Mouse (Mus musculus): ENCODE data around the gene Fosb. TPM values are rescaled to one million over a fixed set of nuclear protein-coding genes. Genes with fewer than 3 reads are reported as not detected.
A peak's percentile ranks its signal among the peaks of the same experiment; 100 is the strongest.
"Not testable (repeated sequence)": the region's sequence is repeated elsewhere in the genome, so short reads cannot be mapped to it uniquely, and the experiment has no call there.

Gene Fosb
- total RNA-seq, 4 experiments from 2014 or later = 1.2 to 9.8 (median 5.1) TPM

DNA sequence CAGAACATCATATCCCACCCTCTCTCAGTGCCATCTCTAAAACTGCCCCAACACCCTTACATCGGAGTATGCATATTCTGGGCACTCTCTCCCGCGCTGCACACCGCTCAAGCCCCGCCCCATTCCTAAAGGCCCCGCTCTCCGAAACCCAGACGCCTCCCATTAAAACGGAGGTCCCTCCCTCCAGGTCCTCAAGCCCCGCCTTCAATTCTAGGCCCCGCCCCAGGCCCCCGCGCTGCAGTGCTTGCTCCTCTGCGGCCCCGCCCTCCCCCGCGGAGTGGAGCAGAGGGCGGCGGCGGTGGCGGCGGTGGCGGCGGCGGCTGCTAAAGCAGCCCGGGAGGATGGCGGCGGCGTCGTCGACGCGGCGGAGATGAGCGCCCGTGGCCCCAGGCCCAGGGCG, 27.5 kb downstream of the Fosb start, which contains the start of gene Rtn2:
TSS of gene Rtn2 (plus strand) at position 240 of the 400 bp plus-strand sequence.
- DNase-seq (ENCODE audit: low spot score) = no peak

DNA sequence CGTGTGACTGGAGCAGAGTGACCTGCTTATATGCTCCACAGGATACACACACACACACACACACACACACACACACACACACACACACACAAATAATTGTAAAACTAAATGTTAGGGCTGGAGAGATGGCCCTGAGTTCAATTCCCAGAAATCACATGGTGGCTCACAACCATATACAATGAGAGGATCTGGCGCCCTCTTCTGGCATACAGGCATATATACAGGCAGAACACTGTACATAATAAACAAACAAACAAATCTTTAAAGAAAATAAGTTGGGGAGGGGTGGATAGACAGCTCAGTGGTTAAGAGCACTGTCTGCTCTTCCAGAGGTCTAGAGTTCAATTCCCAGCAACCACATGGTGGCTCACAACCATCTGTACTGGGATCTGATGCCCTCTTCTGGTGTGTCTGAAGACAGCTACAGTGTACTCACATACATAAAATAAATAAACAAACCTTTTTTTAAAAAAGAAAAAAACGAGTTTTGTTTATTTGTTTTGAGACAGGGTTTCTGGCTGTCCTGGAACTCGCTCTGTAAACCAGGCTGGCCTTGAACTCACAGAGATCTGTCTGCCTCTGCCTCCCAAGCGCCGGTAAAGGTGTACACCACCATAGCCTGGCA, 28.1 kb downstream of the Fosb start:
- DNase-seq (ENCODE audit: low spot score) = not testable (repeated sequence)

DNA sequence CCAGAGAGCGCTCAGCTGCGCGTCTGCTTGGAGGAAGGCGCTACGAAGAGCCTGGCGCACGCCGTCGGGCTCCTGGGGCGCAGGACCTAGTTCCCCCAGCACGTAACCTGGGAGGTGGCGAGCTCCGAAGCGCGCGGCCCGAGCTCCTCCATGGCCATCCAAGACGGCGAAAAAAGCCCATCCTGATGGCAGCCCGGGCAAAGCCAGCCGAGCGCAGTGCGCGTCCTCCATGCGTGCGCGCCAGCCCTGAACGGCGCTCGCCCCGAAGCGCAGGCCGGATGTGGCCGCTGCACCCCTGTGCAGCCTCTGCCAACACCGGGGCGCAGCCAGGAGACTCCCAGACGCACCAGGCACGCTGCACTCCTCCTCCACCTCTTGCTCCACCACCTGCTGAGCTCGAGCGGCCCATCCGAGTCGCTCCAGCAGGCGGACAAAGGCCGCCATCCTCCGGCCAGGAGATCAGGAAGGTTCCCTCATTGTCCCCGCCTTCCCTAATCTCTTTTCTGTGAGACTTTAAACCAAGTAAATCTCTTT, 30.2 kb downstream of the Fosb start, which contains the start of gene Ppm1n:
TSS of gene Ppm1n (minus strand) at position 484 of the 534 bp plus-strand sequence.
- no peak for DNase-seq (ENCODE audit: low spot score)

DNA sequence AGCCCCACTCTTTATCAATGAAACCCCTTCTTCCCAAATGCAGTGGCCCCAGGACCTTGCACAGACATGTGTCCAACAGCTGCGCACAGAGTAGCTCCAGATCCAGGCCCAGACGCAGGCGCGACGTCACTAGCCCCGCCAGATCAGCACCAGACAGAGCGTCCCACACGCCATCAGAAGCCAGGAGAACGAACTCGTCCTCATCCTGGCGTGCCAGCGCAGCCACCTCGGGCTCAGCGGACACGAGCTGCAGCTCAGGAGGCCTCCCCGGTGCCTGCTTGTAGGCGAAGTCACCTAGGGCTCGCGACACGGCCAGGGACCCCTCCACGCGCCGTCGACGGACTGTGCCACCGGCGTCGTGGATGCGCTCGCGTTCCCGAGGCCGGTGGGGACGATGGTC, 30.8 kb downstream of the Fosb start:
- DNase-seq (ENCODE audit: low spot score) = no peak

DNA sequence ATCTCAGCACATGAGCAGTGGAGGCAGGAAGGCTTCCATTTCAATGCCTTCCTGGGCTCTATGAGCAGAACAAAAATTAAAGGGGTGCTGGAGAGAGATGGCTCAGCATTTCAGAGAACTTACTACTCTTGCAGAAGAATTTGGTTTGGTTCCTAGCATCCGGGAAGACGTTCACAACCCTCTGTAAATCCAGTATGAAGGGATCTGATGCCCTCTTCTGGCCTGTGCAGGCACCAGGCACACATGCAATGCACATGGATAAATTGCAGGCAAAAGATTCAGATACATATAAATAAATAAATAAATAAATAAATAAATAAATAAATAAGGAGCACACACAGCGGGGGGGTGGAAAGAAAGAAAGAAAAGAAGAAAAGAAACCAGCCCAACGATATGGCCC, 33.6 kb downstream of the Fosb start:
- DNase-seq (ENCODE audit: low spot score) = no peak

DNA sequence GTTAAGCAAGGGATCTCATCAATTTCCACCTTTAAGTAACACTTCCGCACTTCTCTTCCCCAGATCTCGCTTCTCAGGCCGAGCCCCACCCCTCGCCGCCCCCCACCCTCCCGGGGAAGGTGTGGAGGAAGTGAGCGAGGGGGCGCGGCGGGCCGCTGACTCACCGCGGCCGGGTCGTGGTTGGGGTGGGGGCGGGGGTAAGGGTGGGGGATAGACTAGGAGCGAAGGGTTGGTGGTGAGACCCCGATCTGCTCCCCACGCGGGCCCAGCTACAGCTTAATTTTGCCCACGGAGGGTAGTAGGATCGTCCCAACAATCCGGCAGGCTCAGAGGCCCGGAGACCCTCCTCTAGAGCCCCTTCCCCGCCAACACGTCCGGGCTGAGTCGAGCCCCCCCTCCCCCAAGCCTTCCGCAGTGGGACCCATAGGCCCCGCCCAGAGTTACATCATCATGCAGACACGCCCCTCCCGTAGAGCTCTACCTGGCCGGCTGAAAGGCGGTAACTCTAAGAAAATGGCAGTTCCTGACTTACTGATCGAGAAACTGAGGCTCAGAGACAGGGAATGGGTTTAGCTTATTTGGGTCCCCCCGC, 37.6 kb downstream of the Fosb start:
- DNase-seq (ENCODE audit: low spot score) = peak; percentile 53

DNA sequence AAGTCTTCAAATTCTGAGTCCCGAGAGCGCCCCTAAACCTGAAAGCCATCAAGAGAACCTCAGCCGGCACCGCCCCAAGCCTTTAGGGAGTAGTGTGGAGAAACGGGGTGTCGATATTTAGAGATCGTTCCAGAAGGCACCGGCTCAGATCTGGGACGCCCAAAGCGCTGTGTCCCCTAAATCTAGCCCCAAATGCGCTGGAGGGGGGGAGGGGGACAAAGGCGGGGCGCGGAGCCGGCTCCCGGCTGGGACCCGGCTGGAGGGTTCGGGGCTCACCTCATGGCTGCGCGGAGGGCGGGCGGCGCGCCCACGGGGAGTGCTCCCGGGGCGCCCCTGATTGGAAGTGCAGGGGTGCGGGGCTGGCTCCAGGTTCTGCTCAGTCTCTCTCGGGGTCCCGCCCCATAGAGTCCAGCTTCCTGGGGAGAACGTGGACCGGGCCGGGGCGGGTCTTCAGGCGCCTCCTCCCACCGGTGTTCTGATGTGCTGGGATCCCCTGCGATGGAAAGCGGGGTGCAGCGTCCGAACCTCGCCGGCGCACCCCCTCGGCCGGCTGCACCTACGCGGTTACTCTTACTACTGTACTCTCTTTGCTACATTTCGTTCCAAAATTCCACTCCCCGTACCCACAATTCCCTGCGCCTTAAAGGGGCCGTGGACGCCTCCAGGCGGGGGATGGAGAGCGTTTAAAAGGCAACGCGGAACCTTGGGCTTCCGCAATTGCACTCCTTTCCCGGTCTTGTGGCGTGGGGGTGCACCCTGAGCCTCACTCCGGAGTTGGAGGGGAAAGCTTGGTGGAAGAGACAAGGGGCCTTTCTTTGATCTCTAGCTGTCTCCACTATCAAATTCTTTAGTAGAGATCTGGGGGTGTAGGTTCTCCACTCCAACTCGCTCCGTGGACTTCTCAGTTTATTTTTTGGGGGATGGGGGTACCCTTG, 38.3 kb downstream of the Fosb start, which contains the start of gene Vasp:
TSS of gene Vasp (minus strand) at position 580 of the 935 bp plus-strand sequence.
- DNase-seq (ENCODE audit: low spot score) = peak; percentile 95

DNA sequence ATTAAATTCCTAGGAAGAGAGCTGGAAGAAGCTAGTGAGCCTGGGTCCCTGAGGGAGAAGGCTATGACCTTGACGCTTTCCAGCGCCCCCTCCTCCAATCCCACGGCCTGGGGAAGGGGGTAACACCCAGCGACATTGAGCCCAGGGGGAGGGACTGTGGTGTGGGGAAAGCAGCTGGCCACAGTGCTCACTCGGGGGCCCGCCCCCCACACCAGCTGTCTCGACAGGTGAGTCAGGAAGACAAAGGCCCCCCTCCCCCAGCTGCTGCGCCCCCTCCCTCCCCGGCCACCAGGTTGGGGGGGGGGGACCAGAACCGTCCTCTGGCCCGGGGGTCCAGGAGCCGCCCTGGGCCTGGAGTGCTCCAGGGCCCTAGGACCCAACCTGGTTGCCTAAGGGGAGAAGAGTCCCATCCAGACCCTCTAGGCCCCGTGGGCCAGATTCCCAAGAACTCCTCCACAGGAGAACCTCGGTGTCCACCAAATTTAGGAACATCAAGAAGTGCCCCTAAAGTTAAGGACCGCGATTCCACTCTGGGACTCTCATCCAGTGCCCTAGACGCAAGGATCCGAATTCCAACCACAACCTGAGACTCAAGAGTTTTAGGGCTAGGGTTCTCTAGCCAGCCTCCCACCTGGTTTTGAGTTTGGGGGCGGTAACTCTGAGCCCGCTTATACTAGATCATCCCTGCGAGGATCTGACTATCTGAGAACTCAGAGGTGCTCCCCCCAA, 39.2 kb downstream of the Fosb start:
- DNase-seq (ENCODE audit: low spot score) = peak; percentile 22

DNA sequence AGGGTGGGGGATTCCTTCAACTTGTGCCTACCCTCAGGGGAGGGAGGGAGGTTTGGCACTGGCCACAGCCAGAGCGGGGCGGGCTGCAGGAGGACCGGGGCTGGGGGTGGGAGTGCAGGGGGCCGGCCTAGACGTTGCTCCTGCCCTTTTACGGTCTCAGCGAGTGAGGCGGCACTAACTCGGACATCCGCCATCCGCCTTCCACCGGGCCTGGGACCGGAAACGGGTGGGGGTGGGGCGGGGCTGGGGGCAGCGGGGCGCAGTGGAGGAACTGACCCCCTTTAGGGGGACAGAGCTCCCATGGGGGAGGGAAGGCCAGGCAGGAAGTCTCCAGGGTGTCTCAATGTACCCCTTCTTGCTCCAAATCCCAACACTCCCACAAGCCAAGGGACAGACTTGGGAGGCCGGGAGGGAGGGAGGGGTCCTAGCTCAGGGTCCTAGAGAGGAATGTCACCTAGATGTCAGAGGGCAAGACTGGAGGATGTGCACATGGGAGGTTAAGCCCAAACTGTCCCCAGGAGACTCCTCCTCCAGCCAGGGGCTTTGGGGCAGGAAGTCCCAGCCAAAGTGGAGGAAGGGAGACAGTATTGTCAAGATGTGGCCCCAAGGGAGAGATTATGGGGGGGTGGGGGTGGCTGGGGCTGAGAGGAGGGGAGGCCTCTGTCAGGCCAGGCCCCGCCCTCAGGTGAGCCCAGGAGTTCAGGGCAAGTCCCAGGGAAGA, 40.0 kb downstream of the Fosb start:
- peak; percentile 67 for DNase-seq (ENCODE audit: low spot score)

DNA sequence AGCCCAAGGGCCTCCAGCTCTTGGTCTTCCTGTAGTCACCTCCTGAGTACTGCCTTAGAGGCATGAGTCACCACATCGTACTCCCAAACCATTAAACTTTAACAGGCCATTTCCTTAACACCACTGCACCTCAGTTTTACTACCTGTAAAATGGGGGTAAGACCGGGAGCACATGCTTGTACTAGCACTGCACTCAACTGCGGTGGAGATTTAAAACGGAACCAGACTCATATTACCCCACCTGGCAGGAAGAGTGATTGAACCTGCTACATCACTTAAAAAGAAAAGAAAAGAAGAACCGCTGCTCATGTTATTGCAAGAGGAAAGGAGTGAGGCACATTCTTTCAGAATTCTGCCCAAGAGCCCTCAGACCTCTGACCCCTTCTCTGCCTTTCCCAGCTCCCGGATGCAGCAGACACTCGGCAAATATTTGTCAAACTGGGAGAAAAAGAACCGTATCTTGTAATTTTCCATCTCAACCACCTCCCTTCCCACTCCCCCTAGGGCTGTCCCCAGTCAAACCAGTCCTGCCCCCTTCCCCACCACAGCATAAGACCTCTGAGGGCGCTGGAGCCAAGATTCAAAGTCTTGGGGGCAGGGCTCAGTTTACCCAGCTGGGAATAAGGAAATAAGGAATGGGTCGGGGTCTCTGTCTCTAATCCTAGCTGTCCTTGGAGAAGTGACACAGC, 40.7 kb downstream of the Fosb start:
- DNase-seq (ENCODE audit: low spot score) = peak; percentile 17

DNA sequence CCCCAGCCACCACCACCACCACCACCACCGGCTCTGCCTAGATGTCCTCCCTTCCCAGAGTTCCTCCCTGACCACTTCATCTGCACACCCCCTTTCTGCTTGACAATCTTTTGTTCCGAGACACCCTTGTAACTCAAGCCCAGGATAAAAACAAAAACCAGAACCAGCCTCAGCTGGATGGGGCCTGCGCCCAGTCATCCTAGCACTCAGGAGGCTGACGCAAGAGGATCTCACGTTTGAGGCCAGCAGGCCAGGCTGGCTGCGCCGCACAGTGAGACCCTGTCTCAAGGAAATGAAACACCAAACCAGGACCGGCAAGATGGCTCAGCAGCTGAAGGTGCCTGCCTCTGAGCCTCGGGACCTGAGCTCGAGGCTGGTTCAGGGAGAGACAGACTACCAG, 42.8 kb downstream of the Fosb start:
- no peak for DNase-seq (ENCODE audit: low spot score)

DNA sequence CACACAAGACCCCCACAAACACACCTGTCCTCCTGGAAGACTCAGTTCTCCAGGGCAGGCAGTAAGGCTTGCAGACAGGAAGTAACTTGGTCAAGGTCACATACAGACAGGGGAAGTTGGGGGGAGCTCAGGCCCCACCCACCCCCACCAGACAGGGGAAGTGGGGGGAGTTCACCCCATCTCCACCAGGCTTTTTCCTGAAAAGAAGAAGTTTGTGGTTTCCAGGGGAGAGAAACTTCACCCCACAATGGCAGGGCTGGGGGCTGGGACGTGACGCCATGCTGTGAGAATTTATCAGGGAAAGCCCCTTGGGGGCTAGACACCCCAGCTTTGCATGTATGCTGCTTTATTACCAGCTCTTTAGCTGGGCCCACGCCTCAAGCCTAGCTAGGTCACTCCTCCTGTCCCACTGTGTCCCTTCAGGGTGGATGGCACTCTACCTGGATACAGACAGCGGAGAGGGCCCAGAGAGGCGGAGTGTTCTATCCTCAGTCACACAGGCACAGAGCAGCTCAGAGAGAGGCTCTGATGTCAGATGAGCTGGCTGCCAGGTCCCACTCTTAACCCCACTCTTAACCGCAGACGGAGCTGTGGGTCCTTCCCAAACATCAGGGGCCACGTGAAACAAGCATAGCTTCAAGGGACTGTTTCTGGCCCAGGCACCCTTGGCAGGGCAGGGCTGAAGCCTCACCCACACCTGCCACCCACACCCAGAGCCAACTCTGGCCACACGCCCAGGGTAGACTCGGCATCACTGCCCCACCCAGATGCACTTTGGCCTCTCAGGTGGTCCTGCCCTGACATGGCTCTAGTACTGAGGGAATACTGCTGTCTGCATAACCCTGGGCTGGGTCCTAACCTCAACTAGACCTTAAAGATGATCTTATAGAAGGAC, 43.7 kb downstream of the Fosb start:
- peak; percentile 19 for DNase-seq (ENCODE audit: low spot score)

DNA sequence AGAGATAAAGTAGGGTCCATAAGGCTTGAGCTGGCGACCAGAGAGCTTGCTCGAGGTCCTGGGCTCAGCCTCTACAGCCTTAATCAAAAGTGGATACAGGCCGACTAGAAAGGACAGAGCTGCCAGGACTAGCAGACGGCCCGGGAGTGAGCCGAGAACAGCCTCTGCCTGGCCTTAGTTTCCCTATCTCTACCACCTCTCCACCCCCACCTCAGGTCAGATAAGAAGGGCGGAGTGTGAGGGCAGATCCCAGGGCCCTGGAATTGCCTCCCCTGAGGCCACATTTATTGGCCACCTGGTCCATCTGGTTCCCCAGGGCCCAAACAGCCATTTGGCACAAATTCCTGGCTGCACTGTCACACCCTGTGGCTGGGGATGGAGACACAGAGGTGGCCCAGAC, 44.7 kb downstream of the Fosb start:
- DNase-seq (ENCODE audit: low spot score) = no peak

DNA sequence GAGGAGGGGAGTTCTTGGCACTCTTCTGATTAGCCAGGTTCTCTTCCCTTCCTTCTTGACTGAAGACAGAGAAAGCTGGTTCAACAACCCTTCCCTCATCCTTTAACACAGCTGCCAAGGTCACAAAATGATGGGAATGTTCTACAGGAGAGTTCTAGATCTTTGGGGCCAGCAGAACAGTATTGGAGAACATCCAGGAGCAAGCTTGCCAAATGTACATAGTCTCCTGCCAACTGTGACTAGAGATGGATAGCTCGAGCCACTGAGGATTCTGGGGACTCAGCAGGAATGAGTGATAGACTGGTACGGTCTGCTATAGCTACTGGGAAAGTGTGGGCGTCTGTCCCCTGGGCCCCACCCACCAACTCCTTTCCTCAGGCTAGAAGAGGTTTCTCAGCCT, 51.5 kb downstream of the Fosb start:
- DNase-seq (ENCODE audit: low spot score) = no peak

DNA sequence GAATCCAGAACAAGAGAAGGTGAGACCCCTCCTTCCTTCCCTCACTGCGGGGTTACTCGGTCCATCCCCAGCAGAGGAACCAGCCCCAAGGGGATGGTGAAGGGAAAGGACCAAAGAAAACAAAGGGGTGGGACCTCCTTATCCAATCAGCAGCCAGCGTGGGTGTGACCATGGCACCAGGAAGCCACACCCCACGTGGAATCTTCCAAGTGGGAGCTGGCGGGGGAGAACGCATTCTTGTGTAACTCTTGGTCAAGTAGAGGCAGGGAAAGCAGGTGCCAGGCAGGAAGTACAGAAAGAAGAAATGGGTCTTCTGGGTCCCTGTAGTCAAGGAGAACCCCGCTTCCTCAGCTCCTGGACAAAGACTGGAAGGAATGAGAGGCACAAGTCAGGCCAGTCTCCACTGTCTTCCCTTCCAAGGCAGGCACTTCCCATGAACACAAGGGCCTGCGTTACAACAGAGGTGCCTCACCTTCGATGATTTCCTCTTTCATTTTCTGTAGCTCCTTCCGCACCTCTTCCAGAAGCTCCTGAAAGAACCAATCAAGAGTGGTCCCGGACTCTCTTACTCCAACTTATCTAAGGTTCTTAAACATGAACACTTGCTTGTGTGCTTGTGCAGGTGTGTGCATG, 52.3 kb downstream of the Fosb start:
- peak; percentile 64 for DNase-seq (ENCODE audit: low spot score)

DNA sequence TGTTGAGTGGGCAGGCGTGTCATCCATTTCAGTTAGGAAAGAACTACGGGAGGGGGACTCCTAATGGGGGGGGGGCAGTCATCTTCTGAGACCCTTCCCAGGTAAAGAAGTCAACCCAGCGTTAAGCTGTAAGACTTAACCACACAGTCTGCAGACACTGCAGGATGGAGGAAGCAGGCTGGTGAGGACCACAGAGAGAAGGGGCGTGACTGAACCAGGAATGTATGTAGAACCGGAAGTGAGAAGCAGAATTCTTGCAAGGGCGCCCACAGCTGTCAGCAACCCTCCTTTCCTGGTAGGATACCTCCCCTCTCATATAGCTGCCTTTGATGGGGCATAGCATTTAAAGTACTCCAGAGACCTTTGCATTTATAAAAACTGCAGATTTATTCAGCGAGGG, 53.3 kb downstream of the Fosb start:
- DNase-seq (ENCODE audit: low spot score) = no peak

DNA sequence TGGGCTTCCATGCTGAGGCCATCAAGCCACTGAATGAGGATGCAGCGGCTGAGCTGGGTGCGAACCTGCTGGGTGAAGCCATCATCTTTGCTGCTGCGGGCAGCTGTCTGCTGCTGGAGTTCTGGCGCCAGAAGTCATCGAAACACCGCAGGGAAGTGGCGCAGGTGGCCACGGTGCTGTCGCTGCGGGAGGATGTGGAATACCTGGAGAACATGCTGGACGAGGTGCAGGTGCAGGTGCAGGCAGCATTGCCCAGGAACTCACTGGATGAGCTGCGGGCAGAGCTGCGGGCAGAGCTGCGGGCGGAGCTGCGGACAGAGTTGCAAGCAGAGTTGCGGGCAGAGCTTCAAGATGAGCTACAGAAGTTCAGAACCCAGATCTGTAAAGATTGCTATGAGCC, 54.5 kb downstream of the Fosb start:
- DNase-seq (ENCODE audit: low spot score) = no peak

DNA sequence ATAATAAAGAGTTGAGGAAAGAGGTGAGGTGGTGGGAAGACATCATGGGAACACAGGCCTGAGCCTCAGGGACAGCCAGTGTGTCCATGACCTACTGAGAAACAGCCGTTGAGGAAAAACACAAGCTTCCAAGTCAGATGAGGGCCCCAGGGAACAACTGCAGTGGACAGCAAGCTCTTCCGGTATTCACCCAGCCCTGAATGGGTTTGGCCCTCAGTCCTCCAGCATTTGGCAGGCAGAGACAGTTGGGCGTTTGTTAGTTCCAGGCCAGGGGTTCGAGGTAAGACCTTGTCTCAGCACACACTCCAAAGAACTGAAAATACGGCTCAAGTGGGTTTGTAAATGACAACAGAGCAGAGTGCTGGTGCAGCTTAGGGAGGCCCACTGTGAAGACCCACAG, 56.4 kb downstream of the Fosb start:
- DNase-seq (ENCODE audit: low spot score) = no peak

All from heart, adult 8-10 months (tissue).